Mouse (Mus musculus) C2C12 (cell line): Measurements from ENCODE around the gene Lyz1. TPM values are rescaled to one million over a fixed set of nuclear protein-coding genes. Genes with fewer than 3 reads are reported as not detected.
"Not testable (repeated sequence)": the region's sequence is repeated elsewhere in the genome, so short reads cannot be mapped to it uniquely, and the experiment has no call there.

ENCODE experiments used
- H3K27me3 ChIP-seq: one replicate; pipeline ENCODE4 v1.6.1; 2011; ENCODE audit not compliant: control insufficient read depth, insufficient read depth, insufficient read length
- H3K36me3 ChIP-seq: one replicate; pipeline ENCODE4 v1.6.1; 2011; ENCODE audit not compliant: control insufficient read depth, insufficient read depth
- H3K4me3 ChIP-seq: one replicate; pipeline ENCODE4 v1.5.1; 2011; ENCODE audit warnings: mild to moderate bottlenecking, control low read depth; ENCODE audit not compliant: poor library complexity, insufficient read depth, severe bottlenecking
- H3K79me2 ChIP-seq: one replicate; pipeline ENCODE4 v1.6.1; 2011; ENCODE audit not compliant: control insufficient read depth, insufficient read depth
- H3K79me3 ChIP-seq: one replicate; pipeline ENCODE4 v1.6.1; 2011; ENCODE audit warnings: low read depth, control low read depth
- H3ac ChIP-seq: one replicate; pipeline ENCODE3; 2011; ENCODE audit warnings: low read depth; ENCODE audit not compliant: control insufficient read depth, insufficient read length
- CEBPB ChIP-seq: IDR thresholded peaks from one replicate; pipeline ENCODE4 v1.6.1; 2011; ENCODE audit warnings: low read depth, mild to moderate bottlenecking, control low read depth, moderate library complexity
- CTCF ChIP-seq: IDR thresholded peaks from one replicate; pipeline ENCODE4 v1.5.1; 2011; ENCODE audit not compliant: control insufficient read depth, insufficient read depth, insufficient read length
- FOSL1 ChIP-seq: IDR thresholded peaks from one replicate; pipeline ENCODE4 v1.8.0; 2011; ENCODE audit warnings: mild to moderate bottlenecking, low read length; ENCODE audit not compliant: poor library complexity, insufficient read depth, severe bottlenecking
- MAX ChIP-seq: IDR thresholded peaks from one replicate; pipeline ENCODE4 v1.6.1; 2011; ENCODE audit warnings: mild to moderate bottlenecking, control low read depth
- MYOD1 ChIP-seq: IDR thresholded peaks from one replicate; pipeline ENCODE4 v1.6.1; 2011; ENCODE audit warnings: low read depth; ENCODE audit not compliant: control insufficient read depth, insufficient read length
- MYOG ChIP-seq: IDR thresholded peaks from one replicate; pipeline ENCODE4 v1.6.1; 2011; ENCODE audit not compliant: control insufficient read depth, insufficient read length; ENCODE audit errors: extremely low read depth
- USF1 ChIP-seq: IDR thresholded peaks from one replicate; pipeline ENCODE4 v1.6.1; 2011; ENCODE audit warnings: low read depth, mild to moderate bottlenecking, control low read depth, moderate library complexity
- polyA plus RNA-seq: library from polyadenylated mRNA; unstranded; fragments of >200 nt; fragmentation: generic; extraction: Trizol; gene quantifications from one replicate; pipeline ENCODE4 v1.2.1, GENCODE M21; 2012; ENCODE audit warnings: missing spikeins

The Lyz1 gene
- polyA plus RNA-seq, 1 experiment, result not detected

DNA sequence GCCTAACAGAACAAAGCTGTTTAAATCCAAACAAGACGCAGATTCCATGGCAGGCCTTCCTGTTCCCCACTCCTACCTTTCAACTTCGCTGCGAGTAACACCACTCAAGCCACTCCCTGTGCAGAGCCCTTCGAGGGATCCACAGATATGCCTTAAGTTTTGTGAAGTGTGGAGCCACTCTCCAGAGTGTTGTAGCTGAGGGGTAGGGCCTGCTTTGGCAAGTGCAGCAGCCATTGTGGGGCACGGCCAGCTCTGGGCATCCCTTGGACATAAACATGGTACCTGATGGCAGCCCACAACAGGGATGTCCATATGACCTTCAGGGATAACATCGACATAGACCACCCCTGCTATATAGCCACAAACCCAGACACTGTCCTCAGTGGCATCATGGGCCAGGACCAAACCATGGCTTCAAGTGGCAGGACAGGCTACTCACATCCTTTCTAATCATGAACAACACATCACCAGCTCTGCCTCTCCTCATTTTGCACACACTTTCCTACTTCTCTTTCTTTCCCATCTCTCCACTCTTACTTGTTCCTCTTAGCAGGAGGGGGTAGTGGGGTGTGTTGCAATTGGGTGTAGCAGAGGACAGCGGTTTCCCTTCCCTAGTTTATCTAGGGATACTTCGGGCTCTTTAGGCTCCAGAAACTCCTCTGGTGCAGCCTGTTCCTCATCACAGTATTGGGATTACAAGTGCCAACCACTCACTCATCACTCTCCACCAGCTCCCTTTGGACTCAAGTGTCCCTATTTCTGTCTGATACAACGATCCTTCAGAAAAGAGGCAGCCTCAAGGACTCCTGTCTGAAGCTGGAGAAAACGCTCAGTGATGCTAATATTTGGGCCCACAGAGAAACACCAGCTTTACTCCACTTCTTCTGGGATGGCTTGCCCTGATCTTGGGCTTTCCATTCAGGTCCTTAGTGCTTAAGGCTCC is 7.8 kb downstream of the Lyz1 start:
- H3K79me3 ChIP-seq, result no peaks in the 10 kb centered on the region
- H3K4me3 ChIP-seq, result no peak overlapping the region
- H3K79me2 ChIP-seq, result no peaks in the 10 kb centered on the region
- TF ChIP-seq CEBPB, result no peak
- no peak for TF ChIP-seq CTCF
- TF ChIP-seq MYOG, result no peak
- no peaks in the 10 kb centered on the region for H3K36me3 ChIP-seq
- no peak overlapping the region for H3ac ChIP-seq
- peaks cover 45% of the 10 kb centered on the region for H3K27me3 ChIP-seq

DNA sequence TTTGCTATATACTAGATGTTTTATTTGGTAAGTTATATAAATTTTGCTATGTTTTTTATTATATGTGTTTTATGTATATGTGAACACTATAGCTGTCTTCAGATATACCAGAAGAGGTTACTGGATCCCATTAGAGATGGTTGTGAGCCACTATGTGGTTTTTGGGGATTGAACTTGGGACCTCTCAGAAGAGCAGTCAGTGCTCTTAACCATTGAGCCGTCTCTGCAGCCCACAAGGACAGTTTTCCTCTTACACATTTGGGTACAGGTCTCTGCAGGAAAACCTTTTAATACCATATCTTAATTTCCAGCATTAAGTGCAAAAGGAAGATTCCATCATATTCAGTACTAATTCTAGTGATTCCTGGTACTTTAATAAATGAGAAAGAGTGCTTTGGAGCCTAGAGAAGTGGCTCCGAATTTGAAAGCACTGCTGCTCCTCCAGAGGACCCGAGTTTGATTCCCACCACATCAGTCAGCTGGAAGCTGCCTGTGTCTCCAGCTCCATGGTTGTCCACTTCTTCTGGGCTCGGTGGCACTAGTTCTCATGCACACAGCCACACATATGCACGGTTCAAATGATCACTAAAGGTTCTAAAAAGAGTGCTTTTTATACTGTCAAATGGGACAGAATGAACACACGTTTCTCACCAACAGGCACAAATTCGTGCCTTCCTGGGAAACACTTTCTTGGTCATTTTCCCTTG is 8.6 kb downstream of the Lyz1 start:
- Histone ChIP-seq H3K36me3 (no peaks in the 10 kb centered on the region), H3K27me3 (peaks cover 41% of the 10 kb centered on the region), H3ac (no peak overlapping the region), H3K79me2 (no peaks in the 10 kb centered on the region), H3K79me3 (no peaks in the 10 kb centered on the region), H3K4me3 (no peak overlapping the region)
- no peak for TF ChIP-seq USF1

DNA sequence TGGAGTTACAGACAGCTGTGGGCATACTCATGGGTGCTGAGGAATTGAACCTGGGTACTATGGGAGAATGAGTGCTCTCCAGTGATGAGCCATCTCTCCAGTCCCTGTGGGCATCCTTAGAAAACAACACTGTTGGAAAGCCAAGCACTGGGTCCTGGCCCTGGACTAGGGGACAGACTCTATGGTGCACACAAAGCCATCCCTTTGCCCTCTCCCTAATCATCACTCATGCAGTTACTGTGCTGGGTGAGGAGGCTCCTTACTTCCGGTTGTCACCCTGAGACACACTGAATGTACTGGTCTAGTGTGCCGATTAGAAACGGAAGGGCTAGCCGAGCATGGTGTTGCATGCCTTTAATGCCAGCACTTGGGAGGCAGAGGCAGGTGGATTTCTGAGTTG is 9.5 kb downstream of the Lyz1 start:
- H3K79me2 ChIP-seq, H3K36me3 ChIP-seq, H3K79me3 ChIP-seq, H3ac ChIP-seq, H3K4me3 ChIP-seq: not testable (repeated sequence)
- peaks cover 39% of the 10 kb centered on the region for H3K27me3 ChIP-seq

DNA sequence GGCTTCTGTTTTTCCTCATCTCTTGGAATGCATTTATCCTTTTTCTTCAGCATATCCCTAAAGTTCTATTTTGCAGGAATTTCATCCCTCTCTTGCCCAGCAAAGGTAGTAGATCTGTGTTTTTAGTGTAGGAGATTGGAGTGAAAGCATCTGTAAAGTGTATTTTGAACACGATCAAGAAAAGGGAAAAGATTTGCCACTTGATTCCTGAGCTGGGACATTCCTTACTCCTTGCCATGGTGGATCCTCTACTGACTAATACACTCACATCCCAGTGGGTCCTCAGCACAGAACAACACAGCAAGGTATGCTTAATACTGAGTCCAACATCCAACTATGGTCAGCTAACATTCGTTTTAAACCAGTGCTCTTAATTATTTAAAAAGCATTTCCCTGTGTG is 10.1 kb downstream of the Lyz1 start:
- Histone ChIP-seq H3K79me3 (no peaks in the 10 kb centered on the region), H3K79me2 (no peaks in the 10 kb centered on the region), H3K27me3 (peaks cover 40% of the 10 kb centered on the region), H3ac (no peak overlapping the region), H3K4me3 (no peak overlapping the region), H3K36me3 (no peaks in the 10 kb centered on the region)
- TF ChIP-seq USF1 (no peak), MAX (no peak), MYOD1 (no peak), FOSL1 (no peak), CEBPB (no peak), MYOG (no peak), CTCF (no peak)

DNA sequence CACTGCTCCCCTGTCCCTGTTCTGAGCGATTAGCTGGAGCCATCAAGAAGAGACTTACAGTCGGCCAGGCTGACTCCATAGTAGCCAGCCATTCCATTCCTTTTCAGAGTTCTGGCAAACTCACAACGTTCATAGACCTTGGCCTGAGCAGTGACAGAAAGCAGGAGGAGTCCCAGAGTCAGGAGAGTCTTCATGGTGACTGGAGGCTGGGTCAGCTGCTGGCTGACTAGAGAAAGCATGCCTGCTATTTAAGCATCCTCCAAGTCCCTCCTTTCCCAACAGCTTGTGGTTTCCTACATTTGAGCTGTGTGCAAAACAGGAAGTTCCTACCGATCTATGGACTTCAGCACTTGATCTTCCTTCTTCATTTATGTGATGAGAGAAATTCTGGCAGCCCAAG is 10.6 kb downstream of the Lyz1 start, which contains the start of gene Lyz2:
Lyz2 (minus strand) TSS at position 273 of the 400 bp plus-strand sequence.
- Histone ChIP-seq H3K27me3 (peaks cover 40% of the 10 kb centered on the region), H3ac (no peak within 1 kb of the TSS), H3K79me3 (no peaks in the 10 kb centered on the region), H3K36me3 (no peaks in the 10 kb centered on the region), H3K4me3 (no peak within 1 kb of the TSS), H3K79me2 (no peaks in the 10 kb centered on the region)
- TF ChIP-seq FOSL1, result no peak
- TF ChIP-seq CTCF, result no peak
- TF ChIP-seq USF1, result no peak
- TF ChIP-seq CEBPB, result no peak
- no peak for TF ChIP-seq MYOD1
- no peak for TF ChIP-seq MAX
- TF ChIP-seq MYOG, result no peak

DNA sequence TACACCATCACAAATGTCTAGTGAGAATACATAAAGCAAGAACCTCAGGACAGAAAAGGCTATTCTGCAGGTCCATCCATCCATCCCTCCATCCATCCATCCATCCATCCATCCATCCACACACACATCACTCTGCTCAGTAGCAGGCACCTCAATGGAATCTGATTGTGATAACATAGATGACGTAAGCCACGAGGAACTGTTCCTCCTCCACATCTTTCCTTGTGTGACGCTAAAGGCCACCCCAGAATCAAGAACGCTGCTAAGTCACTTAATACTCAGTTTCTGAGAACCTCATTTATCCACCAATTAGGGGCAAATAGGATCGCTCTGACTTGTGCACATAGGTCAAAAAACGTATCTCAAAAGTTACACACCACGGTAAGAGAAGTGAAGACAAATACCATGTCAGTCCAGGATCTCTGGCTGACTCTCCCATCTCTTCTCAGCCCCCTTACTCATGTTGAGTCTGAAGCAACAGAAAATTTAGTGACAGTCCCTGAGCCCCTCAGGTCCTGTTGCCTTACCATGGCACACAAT is 11.2 kb downstream of the Lyz1 start:
- no peak overlapping the region for H3K4me3 ChIP-seq
- H3K36me3 ChIP-seq, result no peaks in the 10 kb centered on the region
- TF ChIP-seq MAX (no peak), CTCF (no peak), MYOG (no peak)
- H3K79me2 ChIP-seq, result no peaks in the 10 kb centered on the region
- H3K79me3 ChIP-seq, result no peaks in the 10 kb centered on the region
- H3ac ChIP-seq, result no peak overlapping the region
- peaks cover 43% of the 10 kb centered on the region for H3K27me3 ChIP-seq
